Mouse (Mus musculus): ENCODE data around the gene Eif4e. TPM values are rescaled to one million over a fixed set of nuclear protein-coding genes. Genes with fewer than 3 reads are reported as not detected.

Gene Eif4e
- polyA plus RNA-seq, 1 experiment from 2014 or later = 448 TPM

- no peak overlapping the region for H3K9ac ChIP-seq (ENCODE audit: low read length)
- H3K9me3 ChIP-seq (replicated peaks; ENCODE audit: control insufficient read depth, low read length) = no peaks in the 10 kb centered on the region
- no peaks in the 10 kb centered on the region for H3K27me3 ChIP-seq (replicated peaks; ENCODE audit: control insufficient read depth, insufficient read depth, low read length)
- H3K4me3 ChIP-seq (ENCODE audit: low read depth, low read length) = no peak overlapping the region
- no peak overlapping the region for H3K27ac ChIP-seq (ENCODE audit: low read depth, low read length)
- no peak overlapping the region for H3K4me2 ChIP-seq (ENCODE audit: low read length)
- ATAC-seq (no peak), DNase-seq (ENCODE audit: low spot score) (no peak)
- 71% methylated on average over 1 of the region's 1 CpGs for WGBS
- H3K36me3 ChIP-seq (ENCODE audit: control insufficient read depth, insufficient read depth, low read length) = no peaks in the 10 kb centered on the region
- H3K4me1 ChIP-seq (ENCODE audit: control insufficient read depth, insufficient read depth, low read length) = no peaks in the 10 kb centered on the region
Observed at GRCm38 (mm10) chr3:138494565-138494964, 31.4 kb upstream of the Eif4e start.

- 89% methylated on average over 11 of the region's 11 CpGs for WGBS
- DNase-seq (ENCODE audit: low spot score) = no peak
- H3K4me3 ChIP-seq (ENCODE audit: low read depth, low read length) = no peak overlapping the region
- no peak for ATAC-seq
- no peaks in the 10 kb centered on the region for H3K4me1 ChIP-seq (ENCODE audit: control insufficient read depth, insufficient read depth, low read length)
- no peaks in the 10 kb centered on the region for H3K36me3 ChIP-seq (ENCODE audit: control insufficient read depth, insufficient read depth, low read length)
- H3K27ac ChIP-seq (ENCODE audit: low read depth, low read length) = no peak overlapping the region
- no peak overlapping the region for H3K4me2 ChIP-seq (ENCODE audit: low read length)
- no peaks in the 10 kb centered on the region for H3K27me3 ChIP-seq (replicated peaks; ENCODE audit: control insufficient read depth, insufficient read depth, low read length)
- no peaks in the 10 kb centered on the region for H3K9me3 ChIP-seq (replicated peaks; ENCODE audit: control insufficient read depth, low read length)
- H3K9ac ChIP-seq (ENCODE audit: low read length) = no peak overlapping the region
Observed at GRCm38 (mm10) chr3:138495166-138496145, 30.5 kb upstream of the Eif4e start.

- Histone ChIP-seq H3K9ac (ENCODE audit: low read length) (no peak overlapping the region), H3K4me3 (ENCODE audit: low read depth, low read length) (no peak overlapping the region), H3K36me3 (ENCODE audit: control insufficient read depth, insufficient read depth, low read length) (no peaks in the 10 kb centered on the region), H3K9me3 (replicated peaks; ENCODE audit: control insufficient read depth, low read length) (no peaks in the 10 kb centered on the region), H3K27ac (ENCODE audit: low read depth, low read length) (no peak overlapping the region), H3K27me3 (replicated peaks; ENCODE audit: control insufficient read depth, insufficient read depth, low read length) (no peaks in the 10 kb centered on the region), H3K4me2 (ENCODE audit: low read length) (no peak overlapping the region), H3K4me1 (ENCODE audit: control insufficient read depth, insufficient read depth, low read length) (no peaks in the 10 kb centered on the region)
- WGBS = 69% methylated on average over 4 of the region's 4 CpGs
- DNase-seq (ENCODE audit: low spot score) (no peak), ATAC-seq (no peak)
Observed at GRCm38 (mm10) chr3:138498731-138499130, 27.2 kb upstream of the Eif4e start.

- no peak overlapping the region for H3K4me2 ChIP-seq (ENCODE audit: low read length)
- no peak for DNase-seq (ENCODE audit: low spot score)
Observed at GRCm38 (mm10) chr3:138499854-138500740, 25.9 kb upstream of the Eif4e start.

GRCm38 (mm10) chr3:138503754-138504153, 22.2 kb upstream of the Eif4e start:
- no peak overlapping the region for H3K4me3 ChIP-seq (ENCODE audit: low read depth, low read length)
- DNase-seq (ENCODE audit: low spot score) = no peak

More at GRCm38 (mm10) chr3:138499854-138500740, 25.9 kb upstream of the Eif4e start:
- Histone ChIP-seq H3K9ac (ENCODE audit: low read length) (no peak overlapping the region), H3K9me3 (replicated peaks; ENCODE audit: control insufficient read depth, low read length) (no peaks in the 10 kb centered on the region), H3K27me3 (replicated peaks; ENCODE audit: control insufficient read depth, insufficient read depth, low read length) (no peaks in the 10 kb centered on the region), H3K36me3 (ENCODE audit: control insufficient read depth, insufficient read depth, low read length) (no peaks in the 10 kb centered on the region), H3K27ac (ENCODE audit: low read depth, low read length) (no peak overlapping the region), H3K4me3 (ENCODE audit: low read depth, low read length) (no peak overlapping the region), H3K4me1 (ENCODE audit: control insufficient read depth, insufficient read depth, low read length) (no peaks in the 10 kb centered on the region)
- 59% methylated on average over 15 of the region's 15 CpGs for WGBS
- ATAC-seq = no peak

GRCm38 (mm10) chr3:138506749-138507148, 19.2 kb upstream of the Eif4e start:
- no peaks in the 10 kb centered on the region for H3K36me3 ChIP-seq (ENCODE audit: control insufficient read depth, insufficient read depth, low read length)
- H3K4me1 ChIP-seq (ENCODE audit: control insufficient read depth, insufficient read depth, low read length) = no peaks in the 10 kb centered on the region
- no peak overlapping the region for H3K4me3 ChIP-seq (ENCODE audit: low read depth, low read length)
- DNase-seq (ENCODE audit: low spot score) = peak; percentile 67
- H3K9ac ChIP-seq (ENCODE audit: low read length) = no peak overlapping the region
- 0 out of 2 replicates have a peak, but pooled peaks have one; percentile 52 for ATAC-seq
- H3K27me3 ChIP-seq (replicated peaks; ENCODE audit: control insufficient read depth, insufficient read depth, low read length) = no peaks in the 10 kb centered on the region
- H3K27ac ChIP-seq (ENCODE audit: low read depth, low read length) = no peak overlapping the region
- 55% methylated on average over 6 of the region's 6 CpGs for WGBS
- H3K9me3 ChIP-seq (replicated peaks; ENCODE audit: control insufficient read depth, low read length) = no peaks in the 10 kb centered on the region
- no peak overlapping the region for H3K4me2 ChIP-seq (ENCODE audit: low read length)

More at GRCm38 (mm10) chr3:138503754-138504153, 22.2 kb upstream of the Eif4e start:
- Histone ChIP-seq H3K36me3 (ENCODE audit: control insufficient read depth, insufficient read depth, low read length) (no peaks in the 10 kb centered on the region), H3K9ac (ENCODE audit: low read length) (no peak overlapping the region), H3K4me1 (ENCODE audit: control insufficient read depth, insufficient read depth, low read length) (no peaks in the 10 kb centered on the region), H3K27me3 (replicated peaks; ENCODE audit: control insufficient read depth, insufficient read depth, low read length) (no peaks in the 10 kb centered on the region), H3K9me3 (replicated peaks; ENCODE audit: control insufficient read depth, low read length) (no peaks in the 10 kb centered on the region), H3K4me2 (ENCODE audit: low read length) (no peak overlapping the region), H3K27ac (ENCODE audit: low read depth, low read length) (no peak overlapping the region)
- ATAC-seq = no peak
- WGBS = 87% methylated on average over 11 of the region's 11 CpGs

GRCm38 (mm10) chr3:138509581-138509980, 16.4 kb upstream of the Eif4e start:
- H3K27ac ChIP-seq (ENCODE audit: low read depth, low read length) = no peak overlapping the region
- no peak overlapping the region for H3K4me3 ChIP-seq (ENCODE audit: low read depth, low read length)
- no peak overlapping the region for H3K9ac ChIP-seq (ENCODE audit: low read length)
- H3K9me3 ChIP-seq (replicated peaks; ENCODE audit: control insufficient read depth, low read length) = no peaks in the 10 kb centered on the region
- H3K36me3 ChIP-seq (ENCODE audit: control insufficient read depth, insufficient read depth, low read length) = no peaks in the 10 kb centered on the region
- H3K4me1 ChIP-seq (ENCODE audit: control insufficient read depth, insufficient read depth, low read length) = no peaks in the 10 kb centered on the region
- 91% methylated on average over 2 of the region's 2 CpGs for WGBS
- H3K4me2 ChIP-seq (ENCODE audit: low read length) = no peak overlapping the region
- no peaks in the 10 kb centered on the region for H3K27me3 ChIP-seq (replicated peaks; ENCODE audit: control insufficient read depth, insufficient read depth, low read length)
- no peak for DNase-seq (ENCODE audit: low spot score)
- ATAC-seq = no peak

GRCm38 (mm10) chr3:138510471-138510870, 15.5 kb upstream of the Eif4e start:
- no peaks in the 10 kb centered on the region for H3K4me1 ChIP-seq (ENCODE audit: control insufficient read depth, insufficient read depth, low read length)
- no peak overlapping the region for H3K4me2 ChIP-seq (ENCODE audit: low read length)
- H3K4me3 ChIP-seq (ENCODE audit: low read depth, low read length) = no peak overlapping the region
- no peak for DNase-seq (ENCODE audit: low spot score)
- H3K27ac ChIP-seq (ENCODE audit: low read depth, low read length) = no peak overlapping the region
- H3K9ac ChIP-seq (ENCODE audit: low read length) = no peak overlapping the region
- H3K36me3 ChIP-seq (ENCODE audit: control insufficient read depth, insufficient read depth, low read length) = no peaks in the 10 kb centered on the region
- ATAC-seq = no peak
- 55% methylated on average over 5 of the region's 5 CpGs for WGBS
- H3K27me3 ChIP-seq (replicated peaks; ENCODE audit: control insufficient read depth, insufficient read depth, low read length) = no peaks in the 10 kb centered on the region
- H3K9me3 ChIP-seq (replicated peaks; ENCODE audit: control insufficient read depth, low read length) = no peaks in the 10 kb centered on the region

Measured in forebrain, embryonic 14.5 days (tissue).